Mouse (Mus musculus) small intestine, adult 2 months (tissue): Measurements from ENCODE around the gene Pdlim4.

ENCODE experiments used
- CTCF ChIP-seq: fragments of 200-500 bp; IDR thresholded peaks from 2 replicates; pipeline ENCODE4 v1.5.1; 2012; ENCODE audit warnings: low read depth, mild to moderate bottlenecking, control low read depth, inconsistent platforms, low read length, moderate library complexity, mixed read lengths; ENCODE audit not compliant: insufficient replicate concordance, insufficient read length; ENCODE audit errors: extremely low read depth
- POLR2A ChIP-seq: fragments of 200-500 bp; IDR thresholded peaks from 2 replicates; pipeline ENCODE4 v1.6.1; 2012; ENCODE audit warnings: low read depth, mild to moderate bottlenecking, control low read depth, inconsistent platforms, low read length, moderate library complexity

DNA sequence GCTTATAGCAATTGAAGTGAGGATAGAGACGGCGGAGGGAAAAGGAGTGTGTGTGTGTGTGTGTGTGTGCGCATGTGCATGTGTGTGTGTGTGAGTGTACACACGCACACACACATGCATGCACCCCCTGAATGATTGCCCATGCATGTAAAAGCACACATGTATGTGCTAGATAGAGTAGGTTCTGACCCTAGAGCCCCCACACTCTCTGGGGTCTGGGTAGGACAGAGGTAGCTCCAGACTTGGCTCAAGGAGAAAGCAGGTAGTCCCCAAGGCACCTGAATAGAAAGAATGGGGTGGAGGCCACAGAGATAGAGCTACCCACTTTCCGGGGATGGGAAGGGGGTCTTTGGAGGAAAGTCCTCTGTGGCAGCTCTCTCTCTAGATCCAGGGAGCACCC lies 16.7 kb downstream of the Pdlim4 start:
- TF ChIP-seq CTCF (no peak), POLR2A (no peak)
